ENCODE assay signal across 13 mouse cellular contexts in the genomic region with DNA sequence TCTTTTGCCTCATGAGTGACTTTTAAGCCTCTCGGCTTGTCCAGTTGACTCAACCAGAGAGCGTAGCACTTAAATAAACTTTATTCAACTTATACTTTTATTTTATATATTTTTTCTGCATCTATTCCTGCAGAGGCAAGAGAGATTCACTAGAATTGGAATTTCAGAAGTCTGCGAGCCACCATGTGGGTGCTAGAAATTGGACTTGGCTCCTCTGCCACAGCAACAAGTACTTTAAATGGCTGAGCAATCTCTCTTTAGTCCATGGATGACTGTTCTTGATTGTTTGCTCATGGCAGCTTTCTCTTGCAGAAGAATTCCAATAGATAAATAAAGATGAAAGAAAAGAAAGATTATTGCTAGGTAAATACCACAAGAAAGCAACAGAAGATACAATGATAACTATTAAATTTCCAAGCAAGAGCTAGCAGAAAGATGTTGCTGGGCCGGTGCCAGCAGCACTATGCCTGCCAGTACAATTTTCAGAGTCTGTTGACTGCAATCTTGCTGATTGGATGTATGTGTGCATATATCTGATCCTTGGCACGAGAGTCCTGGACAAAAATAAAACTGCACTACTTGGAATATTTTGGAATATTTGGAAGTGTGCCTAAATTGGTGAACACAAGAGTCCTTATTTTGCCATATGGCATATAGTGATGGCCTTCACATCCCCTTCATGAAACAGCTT.
A peak's percentile ranks its signal among the peaks of the same experiment; 100 is the strongest.
DNase-seq lines count a peak whose midpoint lies in the region; ATAC-seq and TF ChIP-seq lines count a peak whose summit lies in the region.
"Had no signal": no experiment of that assay in that cellular context is flagged by ENCODE, and none has a peak within 500 bp of the region (broad histone marks: within the 10 kb centered on the region; RNA-seq: fewer than 3 reads in every experiment).

No protein-coding gene starts in this region.

- no peaks in the 10 kb centered on the region for H3K4me1 ChIP-seq in hindbrain, postnatal 0 days (ENCODE audit: insufficient read depth, low read length)
- H3K4me1 ChIP-seq in hindbrain, embryonic 11.5 days (replicated peaks; ENCODE audit: control insufficient read depth, insufficient read depth, low read length), result no peaks in the 10 kb centered on the region
- H3K4me1 ChIP-seq in forebrain, postnatal 0 days (ENCODE audit: insufficient read depth), result no peaks in the 10 kb centered on the region
- H3K4me1 ChIP-seq in neural tube, embryonic 15.5 days, result no peaks in the 10 kb centered on the region
- H3K4me1 ChIP-seq: embryonic facial prominence, embryonic 12.5 days; hindbrain, embryonic 15.5 days had no signal

- no peaks in the 10 kb centered on the region for H3K9me3 ChIP-seq in hindbrain, postnatal 0 days (ENCODE audit: low read length)
- H3K9me3 ChIP-seq in hindbrain, embryonic 11.5 days (ENCODE audit: control insufficient read depth, low read length), result no peaks in the 10 kb centered on the region
- H3K9me3 ChIP-seq in forebrain, postnatal 0 days (ENCODE audit: low read length), result no peaks in the 10 kb centered on the region
- H3K9me3 ChIP-seq in neural tube, embryonic 15.5 days (replicated peaks), result no peaks in the 10 kb centered on the region
- H3K9me3 ChIP-seq: embryonic facial prominence, embryonic 12.5 days; heart, embryonic 15.5 days; hindbrain, embryonic 15.5 days had no signal

- DNase-seq in hindbrain, postnatal 0 days (ENCODE audit: low spot score), result peak; percentile 10
- no peak for DNase-seq in hindbrain, embryonic 11.5 days (ENCODE audit: low spot score)
- DNase-seq in brain, adult 2 months (ENCODE audit: low read depth, low spot score), result peak; percentile 36
- DNase-seq in forebrain, postnatal 0 days, result peak; percentile 65
- peak; percentile 27 for DNase-seq in right cerebral cortex, adult 18-20 months
- no peak for DNase-seq in kidney, adult 8-10 months
- DNase-seq: adrenal gland, postnatal 10 days; kidney, adult 9 months had no signal

- H3K36me3 ChIP-seq in hindbrain, postnatal 0 days (ENCODE audit: insufficient read depth, low read length), result no peaks in the 10 kb centered on the region
- no peaks in the 10 kb centered on the region for H3K36me3 ChIP-seq in hindbrain, embryonic 11.5 days (ENCODE audit: control insufficient read depth, insufficient read depth, low read length)
- H3K36me3 ChIP-seq in forebrain, postnatal 0 days (ENCODE audit: insufficient read depth), result no peaks in the 10 kb centered on the region
- H3K36me3 ChIP-seq in neural tube, embryonic 15.5 days, result no peaks in the 10 kb centered on the region
- H3K36me3 ChIP-seq: embryonic facial prominence, embryonic 12.5 days; heart, embryonic 15.5 days; hindbrain, embryonic 15.5 days had no signal

- no peaks in the 10 kb centered on the region for H3K27me3 ChIP-seq in hindbrain, postnatal 0 days (ENCODE audit: insufficient read depth, low read length)
- H3K27me3 ChIP-seq in hindbrain, embryonic 11.5 days (ENCODE audit: control insufficient read depth, insufficient read depth, low read length), result no peaks in the 10 kb centered on the region
- H3K27me3 ChIP-seq in forebrain, postnatal 0 days (ENCODE audit: insufficient read depth, low read length), result no peaks in the 10 kb centered on the region
- no peaks in the 10 kb centered on the region for H3K27me3 ChIP-seq in neural tube, embryonic 15.5 days (replicated peaks)
- H3K27me3 ChIP-seq: embryonic facial prominence, embryonic 12.5 days; heart, embryonic 15.5 days; hindbrain, embryonic 15.5 days had no signal

- no peak overlapping the region for H3K9ac ChIP-seq in hindbrain, postnatal 0 days (replicated peaks; ENCODE audit: low read length)
- no peak overlapping the region for H3K9ac ChIP-seq in hindbrain, embryonic 11.5 days (ENCODE audit: low read depth, low read length)
- no peak overlapping the region for H3K9ac ChIP-seq in forebrain, postnatal 0 days
- no peak overlapping the region for H3K9ac ChIP-seq in neural tube, embryonic 15.5 days (replicated peaks)
- H3K9ac ChIP-seq: embryonic facial prominence, embryonic 12.5 days; heart, embryonic 15.5 days; hindbrain, embryonic 15.5 days had no signal

- 81% methylated on average over 5 of the region's 5 CpGs for WGBS in hindbrain, postnatal 0 days
- 94% methylated on average over 5 of the region's 5 CpGs for WGBS in hindbrain, embryonic 11.5 days
- WGBS in forebrain, postnatal 0 days, result 72% methylated on average over 5 of the region's 5 CpGs
- WGBS in neural tube, embryonic 15.5 days, result 88% methylated on average over 5 of the region's 5 CpGs

- no peak for ATAC-seq in hindbrain, postnatal 0 days
- ATAC-seq in hindbrain, embryonic 11.5 days (ENCODE audit: low FRiP score), result no peak
- peak; percentile 82; the same call in 1 of the 2 replicates for ATAC-seq in forebrain, postnatal 0 days
- no peak for ATAC-seq in neural tube, embryonic 15.5 days (ENCODE audit: low FRiP score)

- H3K4me3 ChIP-seq in hindbrain, postnatal 0 days (ENCODE audit: low read length), result no peak overlapping the region
- no peak overlapping the region for H3K4me3 ChIP-seq in hindbrain, embryonic 11.5 days (ENCODE audit: low read depth, low read length)
- H3K4me3 ChIP-seq in forebrain, postnatal 0 days (ENCODE audit: low read depth, low read length), result no peak overlapping the region
- no peak overlapping the region for H3K4me3 ChIP-seq in neural tube, embryonic 15.5 days (replicated peaks)
- H3K4me3 ChIP-seq: embryonic facial prominence, embryonic 12.5 days; heart, embryonic 15.5 days; hindbrain, embryonic 15.5 days had no signal

- H3K27ac ChIP-seq in hindbrain, postnatal 0 days, result no peak overlapping the region
- no peak overlapping the region for H3K27ac ChIP-seq in hindbrain, embryonic 11.5 days (ENCODE audit: low read depth, low read length)
- no peak overlapping the region for H3K27ac ChIP-seq in forebrain, postnatal 0 days (ENCODE audit: low read depth, low read length)
- no peak overlapping the region for H3K27ac ChIP-seq in neural tube, embryonic 15.5 days (replicated peaks)
- H3K27ac ChIP-seq: embryonic facial prominence, embryonic 12.5 days; heart, embryonic 15.5 days; hindbrain, embryonic 15.5 days; stomach, postnatal 0 days had no signal

- no peak overlapping the region for H3K4me2 ChIP-seq in hindbrain, postnatal 0 days (ENCODE audit: low read depth, low read length)
- H3K4me2 ChIP-seq in hindbrain, embryonic 11.5 days (replicated peaks; ENCODE audit: low read depth, low read length), result no peak overlapping the region
- H3K4me2 ChIP-seq in forebrain, postnatal 0 days (ENCODE audit: low read depth), result no peak overlapping the region
- no peak overlapping the region for H3K4me2 ChIP-seq in neural tube, embryonic 15.5 days
- H3K4me2 ChIP-seq: embryonic facial prominence, embryonic 12.5 days; heart, embryonic 15.5 days; hindbrain, embryonic 15.5 days had no signal

- TF ChIP-seq CTCF in hindbrain, postnatal 0 days (IDR thresholded peaks at IDR 0.05; ENCODE audit: low read depth), result no peak
- TF ChIP-seq CTCF in forebrain, postnatal 0 days (IDR thresholded peaks at IDR 0.05; ENCODE audit: low read depth), result no peak

Comparison
In these comparisons a context has a peak if more than half of its experiments do, and no peak if none do; other contexts are left out.
1. DNase-seq: peak in hindbrain, postnatal 0 days (single experiment), brain, adult 2 months (single experiment), forebrain, postnatal 0 days (single experiment) and right cerebral cortex, adult 18-20 months (single experiment); none in hindbrain, embryonic 11.5 days (single experiment) and kidney, adult 8-10 months (0 of 2).